Mouse (Mus musculus): Measurements from ENCODE around the gene Rps6ka2.

DNA sequence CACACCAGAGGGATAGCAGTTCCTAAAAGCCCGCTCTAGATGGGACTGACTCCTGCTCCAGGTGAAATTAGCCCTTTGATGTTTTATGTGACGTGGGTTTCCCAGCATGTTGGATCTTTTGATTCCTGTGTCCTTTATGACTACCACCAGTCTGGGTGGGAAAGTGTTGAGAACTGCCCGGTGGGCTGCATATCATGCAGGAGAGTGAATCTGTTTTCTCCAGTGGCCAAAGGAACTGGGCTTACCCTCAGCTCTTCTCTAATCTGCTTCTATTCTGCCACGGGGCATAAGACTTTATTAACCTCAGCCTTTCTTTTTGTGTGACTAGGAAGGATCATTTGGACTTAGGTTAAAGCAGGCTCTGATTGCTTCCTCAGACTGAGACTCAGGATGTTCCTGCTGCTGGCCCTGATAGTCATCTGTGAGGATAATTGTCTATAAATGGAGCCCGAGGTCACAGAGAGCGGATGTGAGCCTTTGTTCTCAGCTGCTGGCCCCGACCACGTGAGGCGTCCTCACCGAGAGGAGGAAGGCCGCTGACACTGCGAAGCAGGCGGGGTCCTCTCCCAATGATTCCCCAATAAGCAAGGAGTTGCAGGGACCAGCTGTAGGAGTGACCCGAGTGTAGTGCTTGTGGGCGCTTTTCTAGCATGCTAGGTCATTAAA, 821 bp upstream of the Rps6ka2 start:
- TF ChIP-seq GATA1 (IDR thresholded peaks at IDR 0.05; ENCODE audit: borderline replicate concordance, low read length) (no peak), FLI1 (IDR thresholded peaks at IDR 0.05; ENCODE audit: low read length) (no peak)
